Mouse (Mus musculus): ENCODE measurements at regions not wholly inside any gene's neighbourhood (a gene's known extent, or its start where the extent isn't known, plus 50 kb on each side); places are given as distances from the start of the nearest gene placed in this dataset.

- Histone ChIP-seq H3K27me3 (ENCODE audit: insufficient read depth, low read length) (no peaks in the 10 kb centered on the region), H3K36me3 (replicated peaks) (no peaks in the 10 kb centered on the region), H3K4me1 (ENCODE audit: insufficient read depth, low read depth, low read length) (no peaks in the 10 kb centered on the region), H3K4me3 (ENCODE audit: low read depth, low read length) (no peak overlapping the region), H3K9me3 (replicated peaks) (peaks cover 44% of the 10 kb centered on the region)
- ATAC-seq (ENCODE audit: extremely low read depth, insufficient number of reproducible peaks, low FRiP score, poor library complexity, severe bottlenecking): no peak
- TF ChIP-seq GATA1 (IDR thresholded peaks at IDR 0.05; ENCODE audit: borderline replicate concordance, low read length): no peak
- no peak for TF ChIP-seq GATA2 (IDR thresholded peaks at IDR 0.05; ENCODE audit: borderline replicate concordance, low read depth, low read length)
- no peak for TF ChIP-seq CTCF (IDR thresholded peaks at IDR 0.05; ENCODE audit: low read depth, low read length)
- TF ChIP-seq POLR2AphosphoS5 (IDR thresholded peaks at IDR 0.05; ENCODE audit: insufficient replicate concordance, low read depth, low read length): no peak
- TF ChIP-seq TAL1 (conservative IDR thresholded peaks at IDR 0.05; ENCODE audit: low read depth, low read length): no peak
- DNase-seq (ENCODE audit: low spot score): no peak
Observed at GRCm38 (mm10) chr1:183672521-183672920, 254.5 kb downstream of the Hhipl2 start.

GRCm38 (mm10) chr1:183677585-183677984 lies 259.6 kb downstream of the Hhipl2 start:
- no peak for DNase-seq (ENCODE audit: low spot score)
- H3K4me3 ChIP-seq (ENCODE audit: low read depth, low read length): no peak overlapping the region
- TF ChIP-seq GATA2 (IDR thresholded peaks at IDR 0.05; ENCODE audit: borderline replicate concordance, low read depth, low read length) (no peak), POLR2AphosphoS5 (IDR thresholded peaks at IDR 0.05; ENCODE audit: insufficient replicate concordance, low read depth, low read length) (no peak), CTCF (IDR thresholded peaks at IDR 0.05; ENCODE audit: low read depth, low read length) (no peak)
- H3K9me3 ChIP-seq (replicated peaks): peaks cover 41% of the 10 kb centered on the region
- no peaks in the 10 kb centered on the region for H3K27me3 ChIP-seq (ENCODE audit: insufficient read depth, low read length)
- no peaks in the 10 kb centered on the region for H3K36me3 ChIP-seq (replicated peaks)
- ATAC-seq (ENCODE audit: extremely low read depth, insufficient number of reproducible peaks, low FRiP score, poor library complexity, severe bottlenecking): no peak
- H3K4me1 ChIP-seq (ENCODE audit: insufficient read depth, low read depth, low read length): no peaks in the 10 kb centered on the region

- no peak for ATAC-seq (ENCODE audit: extremely low read depth, insufficient number of reproducible peaks, low FRiP score, poor library complexity, severe bottlenecking)
- Histone ChIP-seq H3K4me1 (ENCODE audit: insufficient read depth, low read depth, low read length) (no peaks in the 10 kb centered on the region), H3K9me3 (replicated peaks) (peaks cover 37% of the 10 kb centered on the region), H3K4me3 (ENCODE audit: low read depth, low read length) (no peak overlapping the region), H3K27me3 (ENCODE audit: insufficient read depth, low read length) (no peaks in the 10 kb centered on the region), H3K36me3 (replicated peaks) (no peaks in the 10 kb centered on the region)
- no peak for TF ChIP-seq GATA2 (IDR thresholded peaks at IDR 0.05; ENCODE audit: borderline replicate concordance, low read depth, low read length)
- no peak for TF ChIP-seq POLR2AphosphoS5 (IDR thresholded peaks at IDR 0.05; ENCODE audit: insufficient replicate concordance, low read depth, low read length)
- no peak for TF ChIP-seq GATA1 (IDR thresholded peaks at IDR 0.05; ENCODE audit: borderline replicate concordance, low read length)
- TF ChIP-seq CTCF (IDR thresholded peaks at IDR 0.05; ENCODE audit: low read depth, low read length): no peak
- no peak for TF ChIP-seq TAL1 (conservative IDR thresholded peaks at IDR 0.05; ENCODE audit: low read depth, low read length)
- DNase-seq (ENCODE audit: low spot score): no peak
Observed at GRCm38 (mm10) chr1:183679949-183680348, 261.9 kb downstream of the Hhipl2 start.

GRCm38 (mm10) chr1:183686056-183686455 lies 268.0 kb downstream of the Hhipl2 start:
- TF ChIP-seq CTCF (IDR thresholded peaks at IDR 0.05; ENCODE audit: low read depth, low read length) (no peak), TAL1 (conservative IDR thresholded peaks at IDR 0.05; ENCODE audit: low read depth, low read length) (no peak), GATA1 (IDR thresholded peaks at IDR 0.05; ENCODE audit: borderline replicate concordance, low read length) (no peak), GATA2 (IDR thresholded peaks at IDR 0.05; ENCODE audit: borderline replicate concordance, low read depth, low read length) (no peak)
- Histone ChIP-seq H3K4me1 (ENCODE audit: insufficient read depth, low read depth, low read length) (no peaks in the 10 kb centered on the region), H3K36me3 (replicated peaks) (no peaks in the 10 kb centered on the region), H3K27me3 (ENCODE audit: insufficient read depth, low read length) (no peaks in the 10 kb centered on the region), H3K4me3 (ENCODE audit: low read depth, low read length) (no peak overlapping the region), H3K9me3 (replicated peaks) (peaks cover 22% of the 10 kb centered on the region)
- ATAC-seq (ENCODE audit: extremely low read depth, insufficient number of reproducible peaks, low FRiP score, poor library complexity, severe bottlenecking) (no peak), DNase-seq (ENCODE audit: low spot score) (no peak)

- H3K27me3 ChIP-seq (ENCODE audit: insufficient read depth, low read length): no peaks in the 10 kb centered on the region
- TF ChIP-seq TAL1 (conservative IDR thresholded peaks at IDR 0.05; ENCODE audit: low read depth, low read length) (no peak), POLR2AphosphoS5 (IDR thresholded peaks at IDR 0.05; ENCODE audit: insufficient replicate concordance, low read depth, low read length) (no peak), CTCF (IDR thresholded peaks at IDR 0.05; ENCODE audit: low read depth, low read length) (no peak), GATA2 (IDR thresholded peaks at IDR 0.05; ENCODE audit: borderline replicate concordance, low read depth, low read length) (no peak), GATA1 (IDR thresholded peaks at IDR 0.05; ENCODE audit: borderline replicate concordance, low read length) (no peak)
- H3K4me3 ChIP-seq (ENCODE audit: low read depth, low read length): no peak overlapping the region
- H3K36me3 ChIP-seq (replicated peaks): no peaks in the 10 kb centered on the region
- H3K9me3 ChIP-seq (replicated peaks): peaks cover 35% of the 10 kb centered on the region
- no peak for ATAC-seq (ENCODE audit: extremely low read depth, insufficient number of reproducible peaks, low FRiP score, poor library complexity, severe bottlenecking)
- no peak for DNase-seq (ENCODE audit: low spot score)
- no peaks in the 10 kb centered on the region for H3K4me1 ChIP-seq (ENCODE audit: insufficient read depth, low read depth, low read length)
Observed at GRCm38 (mm10) chr1:183692756-183693155, 274.7 kb downstream of the Hhipl2 start.

GRCm38 (mm10) chr1:183699284-183699683 lies 281.3 kb downstream of the Hhipl2 start:
- TF ChIP-seq GATA2 (IDR thresholded peaks at IDR 0.05; ENCODE audit: borderline replicate concordance, low read depth, low read length): no peak
- no peak for TF ChIP-seq POLR2AphosphoS5 (IDR thresholded peaks at IDR 0.05; ENCODE audit: insufficient replicate concordance, low read depth, low read length)
- no peak for TF ChIP-seq TAL1 (conservative IDR thresholded peaks at IDR 0.05; ENCODE audit: low read depth, low read length)
- TF ChIP-seq CTCF (IDR thresholded peaks at IDR 0.05; ENCODE audit: low read depth, low read length): no peak
- TF ChIP-seq GATA1 (IDR thresholded peaks at IDR 0.05; ENCODE audit: borderline replicate concordance, low read length): no peak
- no peaks in the 10 kb centered on the region for H3K36me3 ChIP-seq (replicated peaks)
- no peak for DNase-seq (ENCODE audit: low spot score)
- no peaks in the 10 kb centered on the region for H3K27me3 ChIP-seq (ENCODE audit: insufficient read depth, low read length)
- no peaks in the 10 kb centered on the region for H3K4me1 ChIP-seq (ENCODE audit: insufficient read depth, low read depth, low read length)
- no peak overlapping the region for H3K4me3 ChIP-seq (ENCODE audit: low read depth, low read length)
- peaks cover 56% of the 10 kb centered on the region for H3K9me3 ChIP-seq (replicated peaks)
- no peak for ATAC-seq (ENCODE audit: extremely low read depth, insufficient number of reproducible peaks, low FRiP score, poor library complexity, severe bottlenecking)

- ATAC-seq (ENCODE audit: extremely low read depth, insufficient number of reproducible peaks, low FRiP score, poor library complexity, severe bottlenecking) (no peak), DNase-seq (ENCODE audit: low spot score) (no peak)
- no peaks in the 10 kb centered on the region for H3K4me1 ChIP-seq (ENCODE audit: insufficient read depth, low read depth, low read length)
- H3K27me3 ChIP-seq (ENCODE audit: insufficient read depth, low read length): no peaks in the 10 kb centered on the region
- H3K4me3 ChIP-seq (ENCODE audit: low read depth, low read length): no peak overlapping the region
- TF ChIP-seq POLR2AphosphoS5 (IDR thresholded peaks at IDR 0.05; ENCODE audit: insufficient replicate concordance, low read depth, low read length): no peak
- no peak for TF ChIP-seq CTCF (IDR thresholded peaks at IDR 0.05; ENCODE audit: low read depth, low read length)
- TF ChIP-seq GATA1 (IDR thresholded peaks at IDR 0.05; ENCODE audit: borderline replicate concordance, low read length): no peak
- no peak for TF ChIP-seq TAL1 (conservative IDR thresholded peaks at IDR 0.05; ENCODE audit: low read depth, low read length)
- TF ChIP-seq GATA2 (IDR thresholded peaks at IDR 0.05; ENCODE audit: borderline replicate concordance, low read depth, low read length): no peak
- H3K9me3 ChIP-seq (replicated peaks): peaks cover 60% of the 10 kb centered on the region
- no peaks in the 10 kb centered on the region for H3K36me3 ChIP-seq (replicated peaks)
Observed at GRCm38 (mm10) chr1:183702888-183703287, 284.9 kb downstream of the Hhipl2 start.
